Mouse (Mus musculus) heart, adult 18-20 months (tissue): ENCODE results near the gene Dagla. TPM values are rescaled to one million over a fixed set of nuclear protein-coding genes. Genes with fewer than 3 reads are reported as not detected.
A peak's percentile ranks its signal among the peaks of the same experiment; 100 is the strongest.

Experiments
- DNase-seq, 2 experiments: peaks; one replicate each; pipeline ENCODE4 v3.0.0; 2021 to 2022; ENCODE audit warnings: mixed read lengths in 1 of 2
- total RNA-seq, 2 experiments: library from RNA; stranded (reverse); gene quantifications; 2 replicates each; pipeline ENCODE4 v1.2.3; 2021

The Dagla gene
- total RNA-seq, 2 experiments from 2014 or later = 3.3 TPM

GRCm38 (mm10) chr19:10278669-10279324 is 25.9 kb downstream of the Dagla start:
- DNase-seq = no peak

- DNase-seq = no peak
Measured at GRCm38 (mm10) chr19:10277759-10278158, 26.9 kb downstream of the Dagla start.

GRCm38 (mm10) chr19:10277331-10277730 is 27.3 kb downstream of the Dagla start:
- no peak for DNase-seq

- DNase-seq = no peak
Measured at GRCm38 (mm10) chr19:10276483-10277144, 28.1 kb downstream of the Dagla start.

- DNase-seq = no peak
Measured at GRCm38 (mm10) chr19:10274056-10274455, 30.6 kb downstream of the Dagla start.

- DNase-seq = peak; percentile 60 to 66
Measured at GRCm38 (mm10) chr19:10272746-10273145, 31.9 kb downstream of the Dagla start.

- no peak for DNase-seq
Measured at GRCm38 (mm10) chr19:10271592-10271991, 33.1 kb downstream of the Dagla start.

GRCm38 (mm10) chr19:10270356-10270755 is 34.3 kb downstream of the Dagla start:
- no peak for DNase-seq

- no peak for DNase-seq
Measured at GRCm38 (mm10) chr19:10268851-10269250, 35.8 kb downstream of the Dagla start.

GRCm38 (mm10) chr19:10267953-10268352 is 36.7 kb downstream of the Dagla start:
- peak; percentile 26 to 50 for DNase-seq

GRCm38 (mm10) chr19:10267057-10267456 is 37.6 kb downstream of the Dagla start:
- peak; percentile 58 to 73 for DNase-seq

- DNase-seq = peak; percentile 88 to 93
Measured at GRCm38 (mm10) chr19:10266196-10266850, 38.4 kb downstream of the Dagla start.

- DNase-seq = no peak
Measured at GRCm38 (mm10) chr19:10261369-10261768, 43.3 kb downstream of the Dagla start.

- DNase-seq = peak; percentile 78 to 92
Measured at GRCm38 (mm10) chr19:10258279-10259011, 46.2 kb downstream of the Dagla start.

- no peak for DNase-seq
Measured at GRCm38 (mm10) chr19:10248128-10248527, 56.5 kb downstream of the Dagla start.

GRCm38 (mm10) chr19:10247165-10247564 is 57.5 kb downstream of the Dagla start:
- DNase-seq = no peak

GRCm38 (mm10) chr19:10244183-10244582 is 60.5 kb downstream of the Dagla start:
- DNase-seq = peak; percentile 33 to 64

GRCm38 (mm10) chr19:10242916-10243315 is 61.8 kb downstream of the Dagla start:
- DNase-seq = no peak

- peak; percentile 81 to 84 for DNase-seq
Measured at GRCm38 (mm10) chr19:10240654-10241305, 63.9 kb downstream of the Dagla start, which contains the start of gene Myrf. TSS of gene Myrf (minus strand) at chr19:10240748.

GRCm38 (mm10) chr19:10239975-10240653 is 64.6 kb downstream of the Dagla start:
- DNase-seq = no peak

GRCm38 (mm10) chr19:10239419-10239818 is 65.3 kb downstream of the Dagla start:
- no peak for DNase-seq
